Mouse (Mus musculus) limb, embryonic 15.5 days (tissue): ENCODE results near the gene Olfr1115. TPM values are rescaled to one million over a fixed set of nuclear protein-coding genes. Genes with fewer than 3 reads are reported as not detected.
"Not testable (repeated sequence)": the region's sequence is repeated elsewhere in the genome, so short reads cannot be mapped to it uniquely, and the experiment has no call there.

Source experiments
- ATAC-seq: fragments of 200-750 bp; cut with Nextera tagmentation; 2 replicates; pipeline ENCODE4 v1.8.0; 2017; ENCODE audit warnings: low read depth, moderate TSS enrichment; ENCODE audit not compliant: insufficient number of reproducible peaks, low FRiP score, low TSS enrichment
- H3K27ac ChIP-seq: fragments of 300-500 bp; sonication (generic); 2 replicates; pipeline ENCODE4 v1.5.1; 2015; ENCODE audit warnings: moderate library complexity, mild to moderate bottlenecking, inconsistent platforms
- H3K27me3 ChIP-seq: fragments of 300-500 bp; sonication (generic); 2 replicates; pipeline ENCODE4 v1.6.1; 2015; ENCODE audit warnings: inconsistent platforms
- H3K36me3 ChIP-seq: fragments of 300-500 bp; sonication (generic); 2 replicates; pipeline ENCODE4 v1.6.1; 2015; ENCODE audit warnings: inconsistent platforms
- H3K4me1 ChIP-seq: fragments of 300-500 bp; sonication (generic); 2 replicates; pipeline ENCODE4 v1.6.1; 2015; ENCODE audit warnings: inconsistent platforms
- H3K4me2 ChIP-seq: fragments of 300-500 bp; sonication (generic); 2 replicates; pipeline ENCODE4 v1.6.1; 2015; ENCODE audit warnings: mild to moderate bottlenecking, inconsistent platforms
- H3K4me3 ChIP-seq: fragments of 300-500 bp; sonication (generic); 2 replicates; pipeline ENCODE4 v1.5.1; 2015; ENCODE audit warnings: mild to moderate bottlenecking, inconsistent platforms
- H3K9ac ChIP-seq: fragments of 300-500 bp; sonication (generic); 2 replicates; pipeline ENCODE4 v1.6.1; 2015; ENCODE audit warnings: inconsistent platforms
- H3K9me3 ChIP-seq: fragments of 300-500 bp; sonication (generic); 2 replicates; pipeline ENCODE4 v1.6.1; 2016; ENCODE audit warnings: inconsistent platforms
- WGBS: fragments of 180-500 bp; shearing (Covaris S2); methylation state at CpG from one replicate; pipeline ENCODE4 v1.1.7; 2015; 5-methylcytosine and 5-hydroxymethylcytosine counted together
- microRNA-seq: library from miRNA; unstranded; fragments of <30 nt; microRNA quantifications from one replicate; pipeline ENCODE4, GENCODE M21; 2016
- polyA plus RNA-seq: library from polyadenylated mRNA; unstranded; fragments of >200 nt; fragmentation: Nextera tagmentation; extraction: Ambion mirVana; gene quantifications from 2 replicates; pipeline ENCODE4 v1.2.1, GENCODE M21; 2015

The Olfr1115 gene
- not detected in 2 replicates for polyA plus RNA-seq

GRCm38 (mm10) chr2:87247713-87248112 is at the start of gene Olfr1115:
Gene Olfr1115, plus strand, starts transcription at chr2:87248013.
- Histone ChIP-seq H3K4me2 (no peak within 1 kb of the TSS), H3K36me3 (no peaks in the 10 kb centered on the region), H3K9ac (no peak within 1 kb of the TSS), H3K4me1 (no peaks in the 10 kb centered on the region), H3K27me3 (no peaks in the 10 kb centered on the region), H3K4me3 (no peak within 1 kb of the TSS), H3K27ac (no peak within 1 kb of the TSS), H3K9me3 (no peaks in the 10 kb centered on the region)
- 83% methylated on average over 2 of the region's 2 CpGs for WGBS
- ATAC-seq, result no peak

- no peak within 1 kb of the TSS for H3K4me2 ChIP-seq
- H3K36me3 ChIP-seq, result no peaks in the 10 kb centered on the region
- H3K9me3 ChIP-seq, result no peaks in the 10 kb centered on the region
- H3K4me3 ChIP-seq, result no peak within 1 kb of the TSS
- H3K27ac ChIP-seq, result no peak within 1 kb of the TSS
- ATAC-seq, result no peak
- WGBS, result 81% methylated on average over 2 of the region's 2 CpGs
- H3K27me3 ChIP-seq, result no peaks in the 10 kb centered on the region
- H3K4me1 ChIP-seq, result no peaks in the 10 kb centered on the region
- H3K9ac ChIP-seq, result no peak within 1 kb of the TSS
Measured at GRCm38 (mm10) chr2:87208670-87209069, 39.1 kb upstream of the Olfr1115 start, which contains the start of gene Olfr1113. Gene Olfr1113, plus strand, starts transcription at chr2:87208970.

- Histone ChIP-seq H3K4me2 (no peak within 1 kb of the TSS), H3K27ac (no peak within 1 kb of the TSS), H3K4me1 (no peaks in the 10 kb centered on the region), H3K36me3 (no peaks in the 10 kb centered on the region), H3K27me3 (no peaks in the 10 kb centered on the region), H3K9ac (no peak within 1 kb of the TSS), H3K4me3 (no peak within 1 kb of the TSS), H3K9me3 (no peaks in the 10 kb centered on the region)
- 90% methylated on average over 1 of the region's 1 CpGs for WGBS
- ATAC-seq, result no peak
Measured at GRCm38 (mm10) chr2:87267234-87267633, 19.4 kb downstream of the Olfr1115 start, which contains the start of gene Olfr1116. Gene Olfr1116, plus strand, starts transcription at chr2:87267534.

- not testable (repeated sequence) for H3K4me1 ChIP-seq, H3K9ac ChIP-seq, H3K9me3 ChIP-seq, ATAC-seq, H3K27ac ChIP-seq, H3K36me3 ChIP-seq, H3K4me2 ChIP-seq, H3K27me3 ChIP-seq, H3K4me3 ChIP-seq
Measured at GRCm38 (mm10) chr2:87293977-87294376, 46.2 kb downstream of the Olfr1115 start.

Small RNA genes within 50 kb of the gene (microRNA-seq; reads per million reads assigned to microRNA genes)
- gene Gm27438, result not detected

Other genes starting within 250 kb of the Olfr1115 start
- gene Olfr1102, start 249.6 kb upstream of the Olfr1115 start, polyA plus RNA-seq, result not detected in 2 replicates
- gene Olfr1104, start 220.9 kb upstream of the Olfr1115 start, polyA plus RNA-seq, result not detected in 2 replicates
- not detected in 2 replicates for gene Olfr1105, start 211.5 kb upstream of the Olfr1115 start, polyA plus RNA-seq
- gene Olfr1106, start 195.7 kb upstream of the Olfr1115 start, polyA plus RNA-seq, result not detected in 2 replicates
- gene Olfr1107, start 172.2 kb upstream of the Olfr1115 start, polyA plus RNA-seq, result not detected in 2 replicates
- gene Olfr1109, start 152.0 kb upstream of the Olfr1115 start, polyA plus RNA-seq, result not detected in 2 replicates
- gene Olfr259, start 133.4 kb upstream of the Olfr1115 start, polyA plus RNA-seq, result not detected in 2 replicates
- gene Olfr1110, start 107.7 kb upstream of the Olfr1115 start, polyA plus RNA-seq, result not detected in 2 replicates
- gene Olfr1111, start 95.4 kb upstream of the Olfr1115 start, polyA plus RNA-seq, result not detected in 2 replicates
- not detected in 2 replicates for gene Olfr1112, start 60.2 kb upstream of the Olfr1115 start, polyA plus RNA-seq
- gene Olfr1113, start 39.0 kb upstream of the Olfr1115 start, polyA plus RNA-seq, result not detected in 2 replicates
- gene Olfr1116, start 19.5 kb downstream of the Olfr1115 start, polyA plus RNA-seq, result not detected in 2 replicates
- not detected in 2 replicates for gene Olfr1118, start 59.6 kb downstream of the Olfr1115 start, polyA plus RNA-seq
- gene Olfr1120, start 106.8 kb downstream of the Olfr1115 start, polyA plus RNA-seq, result not detected in 2 replicates
- not detected in 2 replicates for gene Olfr1121, start 121.9 kb downstream of the Olfr1115 start, polyA plus RNA-seq
- gene Olfr1122, start 137.8 kb downstream of the Olfr1115 start, polyA plus RNA-seq, result not detected in 2 replicates
- gene Olfr1123, start 168.6 kb downstream of the Olfr1115 start, polyA plus RNA-seq, result not detected in 2 replicates
- gene Olfr1124, start 182.3 kb downstream of the Olfr1115 start, polyA plus RNA-seq, result not detected in 2 replicates
- gene Olfr1126, start 205.9 kb downstream of the Olfr1115 start, polyA plus RNA-seq, result not detected in 2 replicates
- not detected in 2 replicates for gene Pramel7, start 249.1 kb downstream of the Olfr1115 start, polyA plus RNA-seq